Mouse (Mus musculus) monocyte, adult 5-6 weeks (primary cell): ENCODE data around the gene Slc35c1. TPM values are rescaled to one million over a fixed set of nuclear protein-coding genes. Genes with fewer than 3 reads are reported as not detected.

Experiments used
- ATAC-seq: fragments of 153-309, 156-312 bp; replicated peaks from 2 replicates; pipeline ENCODE4 v1.8.0; 2017; ENCODE audit warnings: mild to moderate bottlenecking; ENCODE audit not compliant: low TSS enrichment, insufficient number of reproducible peaks, severe bottlenecking, poor library complexity, low FRiP score
- total RNA-seq: library from RNA; stranded (forward); fragments of 200-1000, 200-491, 200-594 nt; gene quantifications from 3 replicates; pipeline ENCODE4 v1.2.3, GENCODE M21; 2017

Slc35c1 gene
- total RNA-seq, result 9.0 to 24.2 TPM (median 15.1 TPM) in 3 replicates

DNA sequence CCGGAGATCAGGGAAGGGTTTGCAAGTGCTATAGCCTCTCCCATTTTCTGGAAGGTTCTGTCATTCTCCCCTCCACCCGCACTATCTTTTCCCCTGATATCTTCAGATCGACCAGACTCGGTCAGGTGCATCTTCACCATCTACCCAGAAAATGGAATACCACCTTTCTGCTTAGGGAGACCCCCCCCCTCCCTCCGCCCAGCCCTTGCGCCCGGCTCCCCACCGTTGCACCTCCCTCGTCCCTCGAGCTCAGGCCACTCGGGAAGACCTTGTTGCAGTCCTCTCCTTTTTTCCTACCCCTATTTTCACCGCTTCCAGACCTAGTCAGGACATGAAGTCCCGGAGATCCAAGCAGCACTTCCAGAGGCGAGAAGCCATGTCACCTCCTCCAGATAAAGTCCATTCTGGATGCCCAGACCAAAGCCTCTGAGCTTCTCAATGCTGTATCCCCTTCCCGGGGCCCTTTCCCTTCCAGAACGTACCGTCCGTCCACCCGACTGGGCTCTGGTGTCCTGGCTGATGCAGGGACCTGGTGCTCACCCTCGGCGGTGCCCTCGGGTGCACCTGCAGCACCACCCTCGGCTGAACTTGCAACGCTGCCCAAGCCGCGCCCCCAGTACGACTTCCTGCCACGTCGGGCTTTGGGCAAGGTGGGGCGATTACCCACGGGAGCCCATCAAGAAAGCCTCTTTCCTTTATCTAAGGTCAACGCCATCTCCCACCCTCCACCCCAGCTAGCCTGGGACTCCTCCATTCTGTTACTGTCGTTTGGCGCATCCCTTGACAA lies at the start of gene Slc35c1:
TSS of gene Slc35c1 (minus strand) at position 618 of the 787 bp plus-strand sequence.
- ATAC-seq, result no peak

DNA sequence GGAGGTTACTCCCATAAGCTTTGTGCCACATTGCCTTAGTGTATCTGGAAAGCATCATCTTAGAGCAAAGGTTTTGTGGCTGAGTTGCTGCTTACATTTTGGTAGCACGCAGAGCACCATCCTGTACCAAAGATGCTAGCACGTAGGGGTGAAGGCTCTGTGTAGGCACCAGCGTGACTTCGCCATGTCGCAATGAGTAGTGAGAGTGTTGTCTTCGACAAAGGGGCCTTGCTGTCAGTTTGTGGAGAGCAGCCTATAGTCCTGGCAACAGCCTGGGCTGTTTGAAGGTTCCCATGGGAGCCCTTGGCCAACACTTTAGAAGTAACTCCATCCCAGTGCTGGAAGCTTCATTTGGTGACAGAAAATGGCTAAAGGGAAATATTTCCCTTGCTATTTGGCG lies 45.0 kb upstream of the Slc35c1 start:
- no peak for ATAC-seq

DNA sequence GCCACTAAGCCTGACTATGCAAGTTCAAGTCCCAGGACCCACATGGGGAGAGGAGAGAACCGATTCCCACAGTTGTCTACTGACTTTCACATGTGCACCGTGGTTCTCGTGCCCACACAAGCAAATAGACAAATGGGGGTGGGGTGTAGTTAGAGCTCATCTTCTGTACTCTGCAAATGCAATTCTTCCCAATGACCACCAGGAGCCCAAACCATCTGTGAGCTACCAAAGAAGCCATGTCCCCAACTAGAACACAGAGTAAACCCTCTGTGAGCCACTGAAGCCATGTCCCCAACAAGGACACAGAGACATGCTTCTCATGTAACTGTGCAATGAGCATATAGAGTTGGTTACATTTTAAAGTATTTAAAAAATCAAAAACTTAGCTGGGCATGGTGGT lies 43.1 kb upstream of the Slc35c1 start:
- ATAC-seq, result no peak

DNA sequence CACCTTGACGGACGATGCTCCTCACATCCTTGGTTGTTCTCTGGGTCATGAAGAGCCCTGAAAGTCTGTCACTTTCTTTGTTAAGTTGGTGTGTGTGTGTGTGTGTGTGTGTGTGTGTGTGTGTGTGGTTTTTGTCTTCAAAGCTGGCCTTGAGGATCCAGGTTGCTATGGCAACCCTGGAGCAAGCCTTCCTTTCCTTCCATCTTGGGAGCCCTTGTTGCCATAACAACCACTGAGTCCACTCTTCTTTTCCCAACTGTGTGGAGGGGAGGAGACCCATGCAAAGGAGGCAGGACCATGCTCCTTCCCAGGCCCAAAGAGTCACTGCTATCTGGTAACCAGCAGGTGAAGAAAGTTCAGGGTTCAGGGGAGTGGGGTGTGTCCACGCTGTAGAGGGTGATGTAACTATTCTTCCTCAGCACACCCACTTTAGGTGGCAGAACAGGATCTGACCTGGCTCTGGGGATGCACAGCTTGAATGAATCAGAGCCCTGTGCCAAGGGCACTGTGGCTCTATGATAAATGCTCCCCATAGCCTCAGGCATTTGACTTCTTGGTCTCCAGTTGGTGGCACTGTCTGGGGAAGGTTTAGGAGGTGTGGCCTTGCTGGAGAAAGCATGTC lies 39.5 kb upstream of the Slc35c1 start:
- ATAC-seq, result no peak

DNA sequence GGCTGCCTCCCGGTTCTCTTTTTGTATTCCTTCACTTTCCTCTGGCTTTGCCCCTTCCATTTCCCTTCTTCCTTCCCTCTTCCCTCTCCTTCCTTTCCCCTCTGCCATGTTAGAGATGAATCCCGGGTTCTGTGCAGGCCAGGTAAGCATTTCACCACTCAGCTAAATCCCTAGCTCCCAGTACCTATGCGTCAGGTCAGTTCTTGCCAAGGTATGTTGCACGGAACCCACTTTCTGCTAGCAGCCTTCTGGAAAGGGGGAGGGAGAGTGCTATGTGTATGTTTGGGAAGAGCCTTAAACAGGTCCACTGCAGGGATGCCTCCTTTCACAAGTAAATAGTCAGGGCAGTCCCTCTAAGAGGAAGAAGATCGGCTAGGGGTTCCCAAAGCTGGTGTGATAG lies 36.8 kb upstream of the Slc35c1 start:
- no peak for ATAC-seq

DNA sequence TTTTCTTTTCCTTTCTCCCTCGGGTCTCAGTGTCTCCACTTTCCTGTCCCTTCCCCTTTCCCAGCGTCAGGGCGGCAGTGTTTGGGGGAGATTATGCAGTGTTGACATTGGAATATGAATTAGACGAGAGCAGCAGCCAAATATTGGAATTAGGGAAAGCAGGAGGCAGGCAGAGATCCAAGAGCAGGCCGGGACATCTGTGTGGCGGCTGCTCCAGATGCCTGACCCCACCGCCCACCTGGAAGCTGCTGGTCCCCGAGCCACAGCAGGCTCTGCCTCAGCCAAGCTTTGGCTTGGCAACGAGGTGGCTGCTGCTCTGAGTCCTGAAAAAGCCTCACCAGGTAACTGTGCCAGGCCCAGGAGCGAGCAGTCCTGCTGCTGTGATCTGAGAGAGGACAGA lies 36.3 kb upstream of the Slc35c1 start:
- no peak for ATAC-seq

DNA sequence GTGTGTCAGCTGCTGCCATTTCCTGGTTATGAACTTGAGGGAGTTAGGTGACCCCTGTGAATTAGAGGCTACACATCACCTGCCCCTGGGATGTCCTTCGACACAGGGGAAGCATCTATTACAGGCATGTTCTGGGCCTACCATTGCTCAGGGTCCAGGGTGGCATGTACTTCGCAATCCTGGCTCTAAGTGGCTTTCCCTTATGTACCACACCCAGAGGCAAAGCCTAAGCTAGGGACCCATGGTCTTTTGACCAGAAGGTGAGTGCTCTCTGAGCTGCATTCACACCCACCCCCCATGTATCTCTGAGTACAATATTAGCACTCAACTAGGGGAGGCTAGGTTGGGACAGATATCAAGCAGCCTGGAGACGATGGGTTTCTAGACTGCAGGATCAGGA lies 34.6 kb upstream of the Slc35c1 start:
- no peak for ATAC-seq

DNA sequence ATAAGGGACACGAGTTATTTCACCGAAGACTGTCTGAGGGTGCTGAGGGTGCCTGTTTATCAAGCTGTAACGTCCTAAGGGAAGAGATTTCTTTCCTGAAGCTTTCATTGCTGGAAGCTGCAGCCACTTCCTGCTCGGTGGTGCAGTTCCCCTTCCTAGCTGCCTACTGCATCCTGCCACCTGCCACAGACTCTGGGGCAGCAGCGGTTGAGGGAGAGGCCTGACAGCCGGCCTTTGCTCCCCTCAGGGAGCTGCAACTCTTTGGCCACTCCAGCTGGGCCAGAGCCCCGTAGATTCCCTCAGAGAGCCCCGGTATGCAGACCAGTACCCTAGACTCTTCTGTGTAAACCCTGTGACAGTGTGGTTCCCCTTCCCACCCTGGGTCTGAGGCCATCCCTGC lies 34.1 kb upstream of the Slc35c1 start:
- ATAC-seq, result no peak

DNA sequence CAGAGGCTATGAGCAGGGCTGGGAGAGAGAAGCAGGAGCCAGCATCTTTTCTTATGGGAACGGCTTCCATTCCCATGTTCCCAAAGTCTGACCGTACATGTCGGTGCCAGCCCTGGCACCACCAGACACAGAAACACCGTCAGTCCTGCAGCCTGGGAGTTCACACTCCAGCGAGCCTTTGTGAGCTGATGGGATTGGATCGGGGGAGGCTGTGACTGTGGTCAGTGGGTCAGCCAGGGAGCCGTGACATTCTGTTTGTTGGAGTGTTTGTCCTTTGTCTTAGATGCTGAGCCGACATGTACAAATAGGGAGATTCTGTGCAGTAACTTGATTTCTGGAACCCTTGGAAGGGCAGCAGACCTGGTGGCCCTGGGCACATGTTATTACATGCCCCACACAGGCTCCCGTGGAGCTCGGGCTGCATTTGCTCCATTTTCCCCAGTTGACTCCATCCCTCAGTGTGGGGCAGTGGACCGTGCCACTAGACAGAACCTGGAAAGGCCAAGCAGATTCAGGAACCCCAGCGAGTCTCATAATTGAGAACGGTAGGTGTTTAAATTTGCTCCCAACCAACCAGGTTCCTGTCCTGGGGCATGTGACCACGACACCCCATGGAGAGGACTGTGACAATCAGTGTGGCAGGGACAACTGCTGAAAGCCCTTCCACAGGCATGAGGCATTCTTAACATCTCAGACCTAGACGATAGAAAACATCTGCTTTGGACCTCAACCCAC lies 33.5 kb upstream of the Slc35c1 start:
- ATAC-seq, result no peak

DNA sequence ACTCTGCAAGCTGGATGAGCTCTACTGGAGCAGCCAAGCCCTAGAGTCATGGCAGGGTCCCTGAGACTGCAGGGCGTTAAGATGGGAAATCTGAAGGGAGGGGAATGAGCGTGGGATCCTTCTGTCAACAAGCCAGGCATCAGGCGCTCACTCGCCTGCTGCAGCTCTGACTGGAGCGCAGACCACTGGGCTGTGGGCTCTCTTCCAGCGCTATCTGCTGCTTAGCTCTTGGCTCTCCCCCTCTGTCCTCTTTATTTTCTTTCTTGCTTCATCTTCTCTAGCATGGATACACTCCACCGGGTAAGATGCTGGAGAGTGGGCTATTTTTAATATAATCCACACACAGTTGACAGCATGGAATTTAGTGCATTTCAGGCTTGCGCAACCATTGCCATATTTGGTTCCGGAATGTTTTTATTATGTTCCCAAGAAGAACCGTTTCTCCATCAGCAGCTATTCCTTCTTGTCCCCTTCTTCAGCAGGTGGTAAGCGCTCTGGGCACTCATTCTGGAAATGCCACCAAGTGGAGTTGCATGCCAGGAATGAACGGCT lies 31.7 kb upstream of the Slc35c1 start:
- no peak for ATAC-seq

DNA sequence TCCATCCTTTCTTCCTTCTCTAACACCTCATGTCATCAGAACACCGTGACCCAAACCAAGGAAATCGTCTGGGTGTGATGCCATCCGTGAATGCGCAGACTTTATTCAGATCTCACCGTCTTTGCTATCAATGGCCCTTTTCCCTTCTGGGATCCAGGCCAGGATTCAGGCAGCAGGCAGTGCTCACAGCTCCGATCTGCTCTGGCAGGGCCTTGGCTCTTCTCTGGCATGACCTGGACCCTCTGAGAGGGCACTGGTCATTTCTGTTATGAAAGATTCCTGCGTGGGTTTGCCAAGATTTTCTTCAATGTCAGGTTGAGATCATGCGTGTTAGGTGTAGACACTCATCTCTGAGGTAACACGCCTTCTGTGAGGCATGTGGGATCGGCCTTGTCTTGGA lies 30.2 kb upstream of the Slc35c1 start:
- ATAC-seq, result no peak

DNA sequence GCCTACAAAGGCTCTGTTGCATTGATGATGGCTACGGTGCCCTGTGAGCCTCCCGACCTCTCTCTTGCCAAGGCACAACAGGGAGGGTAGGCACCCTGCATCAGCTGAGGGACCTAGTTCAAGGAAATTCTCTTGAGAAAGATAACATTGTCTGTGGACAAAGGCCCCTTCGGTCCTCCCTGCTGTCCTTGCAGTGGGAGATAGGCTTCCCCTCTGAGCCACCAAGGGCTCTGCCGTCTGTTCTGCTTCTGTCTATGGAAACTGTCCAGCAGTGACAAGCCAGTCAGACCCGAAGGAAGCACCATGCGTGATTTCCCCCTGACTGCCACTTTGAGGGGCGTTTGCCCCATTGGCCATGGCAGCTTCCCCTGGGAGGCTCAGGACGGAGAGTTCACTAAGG lies 27.5 kb upstream of the Slc35c1 start:
- no peak for ATAC-seq

DNA sequence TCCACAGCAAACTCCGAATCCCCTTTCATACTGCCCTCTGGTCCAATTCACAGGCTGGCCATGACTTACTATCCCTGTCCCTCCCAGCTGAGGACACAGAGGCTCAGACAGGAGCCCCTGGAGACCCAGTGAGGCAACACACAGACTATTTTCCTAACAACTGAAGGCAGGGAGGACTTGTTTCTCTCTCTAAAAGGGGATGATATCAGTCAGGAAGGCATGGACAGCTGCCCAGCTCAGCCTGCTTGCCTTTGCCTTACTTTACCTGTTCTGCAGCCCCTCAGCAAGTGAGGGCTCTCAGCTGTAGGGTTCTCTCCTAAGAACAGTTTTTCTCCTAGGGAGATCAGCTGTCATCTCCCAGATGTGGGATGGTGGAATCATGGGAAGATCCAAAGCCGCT lies 26.6 kb upstream of the Slc35c1 start:
- ATAC-seq, result no peak

DNA sequence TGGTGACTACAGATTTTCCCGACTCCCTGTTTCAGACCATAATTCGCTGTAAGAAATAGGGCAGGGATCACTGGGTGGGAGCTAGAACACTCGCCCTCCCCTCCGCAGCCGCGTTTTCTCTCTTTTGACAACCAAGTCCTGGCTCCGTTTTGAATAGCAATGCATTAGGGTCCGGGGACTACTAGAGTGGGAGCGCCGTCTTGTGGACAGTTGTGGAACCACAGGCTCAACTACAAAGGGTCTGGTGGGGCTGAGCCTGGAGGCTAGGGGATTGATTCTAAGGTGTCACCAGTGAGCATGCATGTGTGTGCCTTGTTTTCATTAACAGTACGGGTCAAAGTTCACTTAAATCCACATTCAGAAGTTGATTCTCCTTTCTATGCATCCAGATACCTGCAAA lies 26.1 kb upstream of the Slc35c1 start:
- peak; percentile 47; the same call in 1 of the 2 replicates for ATAC-seq

DNA sequence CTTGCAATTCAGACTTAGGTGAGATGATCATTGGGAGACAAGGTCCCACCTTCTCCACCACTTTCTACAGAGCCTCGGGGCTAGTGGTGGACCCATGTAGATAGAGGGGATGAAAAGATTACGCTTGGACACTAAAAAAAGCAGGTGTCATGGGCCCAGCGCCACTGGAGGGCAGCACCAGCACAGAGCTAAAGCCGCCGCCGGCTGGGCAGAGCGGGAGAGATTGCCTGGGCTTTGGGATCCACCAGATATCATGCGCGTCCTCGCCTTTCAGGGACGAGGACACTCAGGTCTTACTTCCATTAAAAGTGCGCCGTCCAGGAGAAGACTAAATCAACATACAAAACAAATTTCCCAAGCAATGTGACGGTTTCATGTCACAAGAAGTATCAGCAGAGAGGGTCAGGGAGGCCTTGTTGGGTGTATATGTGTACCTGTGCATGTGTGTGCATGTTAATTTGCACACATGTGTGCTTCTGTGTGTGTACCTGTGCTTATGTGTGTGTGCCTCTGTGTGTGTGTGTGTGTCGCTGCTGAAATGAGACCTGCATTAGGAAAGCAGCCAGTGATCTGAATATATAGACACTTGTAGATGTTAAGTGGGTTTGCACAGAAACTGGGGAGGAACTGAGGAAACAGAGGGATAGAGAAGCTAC lies 25.4 kb upstream of the Slc35c1 start:
- ATAC-seq, result peak; percentile 44; the same call in 1 of the 2 replicates

DNA sequence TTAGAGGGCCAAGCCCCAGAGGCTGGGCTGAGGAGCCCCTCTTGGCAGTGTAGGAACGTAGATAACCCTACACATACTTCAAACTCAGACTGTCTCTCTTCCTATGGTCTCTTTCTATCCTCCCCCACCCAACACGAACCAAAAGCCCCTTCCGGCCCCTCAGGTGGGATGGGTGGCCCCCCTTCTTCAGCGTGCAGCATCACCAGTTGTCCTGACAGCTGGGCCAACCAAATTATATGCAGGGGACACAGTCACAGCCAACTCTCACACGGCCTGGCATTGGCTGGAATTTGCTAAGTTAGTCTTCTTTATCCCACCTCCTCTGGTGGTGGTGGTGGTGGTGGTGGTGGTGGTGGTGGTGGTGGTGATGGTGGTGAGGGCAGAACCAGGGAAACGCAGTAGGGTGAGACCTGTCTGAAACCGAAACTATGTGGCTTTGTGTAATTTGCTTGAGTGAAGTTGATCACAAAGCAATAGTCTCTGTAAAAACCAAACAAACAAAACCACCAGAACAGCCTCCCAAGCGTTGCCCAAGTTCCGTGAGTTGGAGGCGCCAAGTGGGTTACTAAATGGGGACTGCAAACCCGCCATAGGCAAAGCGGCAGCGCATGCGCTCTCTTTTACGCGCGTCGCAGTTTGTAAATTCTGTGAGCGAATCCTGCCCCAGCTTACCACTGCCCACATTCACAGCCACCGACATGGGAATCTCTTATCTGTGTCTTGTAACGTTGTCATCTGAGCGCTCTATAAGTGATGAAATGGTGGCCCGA lies 24.1 kb upstream of the Slc35c1 start:
- ATAC-seq, result peak; percentile 47

DNA sequence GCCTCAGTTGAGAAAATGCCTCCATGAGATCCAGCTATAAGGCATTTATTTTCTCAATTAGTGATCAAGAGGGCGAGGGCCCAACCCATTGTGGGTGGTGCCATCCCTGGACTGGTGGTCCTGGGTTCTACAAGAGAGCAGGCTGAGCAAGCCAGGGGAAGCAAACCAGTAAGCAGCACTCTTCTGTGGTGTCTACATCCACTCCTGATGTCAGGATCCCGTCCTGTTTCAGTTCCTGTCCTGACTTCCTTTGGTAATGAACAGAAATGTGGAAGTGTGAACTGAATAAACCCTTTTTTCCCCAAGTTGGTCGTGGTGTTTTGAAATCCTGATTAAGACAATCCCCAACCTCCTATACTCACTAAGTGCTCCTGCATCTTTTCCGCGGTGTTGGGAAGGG lies 23.2 kb upstream of the Slc35c1 start:
- peak; percentile 36 for ATAC-seq

DNA sequence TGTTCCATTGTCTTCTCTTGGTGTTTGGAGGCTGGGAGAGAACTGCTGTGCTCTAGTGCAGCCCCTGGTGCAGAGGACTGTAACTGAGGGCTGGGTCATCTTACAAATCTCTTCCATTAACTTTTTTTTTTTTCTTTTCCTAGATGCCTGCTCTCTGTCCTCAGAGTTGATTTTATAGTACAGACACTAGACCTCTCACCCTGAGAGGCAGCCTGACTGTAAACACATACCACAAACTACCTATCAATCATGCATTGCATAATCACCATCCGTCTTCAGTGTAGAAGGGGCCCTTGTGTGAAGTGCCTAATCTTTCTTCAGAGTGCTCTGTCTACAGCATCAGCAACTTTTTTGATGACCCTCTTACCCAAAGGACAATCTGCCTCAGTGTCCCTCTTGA lies 22.2 kb upstream of the Slc35c1 start:
- ATAC-seq, result no peak
